Comparison of ENCODE assay signal across 8 mouse cellular contexts in genomic region chr9:64178610-64178973, GRCm38 (mm10). TPM values are rescaled to one million over a fixed set of nuclear protein-coding genes. Genes with fewer than 3 reads are reported as not detected.
DNase-seq lines count a peak whose midpoint lies in the region; ATAC-seq and TF ChIP-seq lines count a peak whose summit lies in the region.

No protein-coding gene starts in this region.

- H3K27me3 ChIP-seq in heart, embryonic 14.5 days (ENCODE audit: control insufficient read depth, insufficient read depth, low read length) = no peaks in the 10 kb centered on the region
- H3K27me3 ChIP-seq in Patski = no peaks in the 10 kb centered on the region
- H3K27me3 ChIP-seq in forebrain, embryonic 15.5 days = no peaks in the 10 kb centered on the region
- no peaks in the 10 kb centered on the region for H3K27me3 ChIP-seq in liver, embryonic 15.5 days
- H3K27me3 ChIP-seq in stomach, embryonic 16.5 days (ENCODE audit: control insufficient read depth, insufficient read depth, low read length) = no peaks in the 10 kb centered on the region

- H3K9me3 ChIP-seq in heart, embryonic 14.5 days (ENCODE audit: control insufficient read depth, low read length) = no peaks in the 10 kb centered on the region
- no peaks in the 10 kb centered on the region for H3K9me3 ChIP-seq in forebrain, embryonic 15.5 days
- no peaks in the 10 kb centered on the region for H3K9me3 ChIP-seq in liver, embryonic 15.5 days (replicated peaks)
- H3K9me3 ChIP-seq in stomach, embryonic 16.5 days (replicated peaks; ENCODE audit: control insufficient read depth, low read length) = no peaks in the 10 kb centered on the region

- TF ChIP-seq CTCF in Patski (IDR thresholded peaks at IDR 0.05) = peak; percentile 58

- ATAC-seq in heart, embryonic 14.5 days (ENCODE audit: insufficient number of reproducible peaks, insufficient read depth, low FRiP score, low read depth) = no peak
- no peak for ATAC-seq in Patski
- ATAC-seq in forebrain, embryonic 15.5 days (replicated peaks) = peak; percentile 53
- ATAC-seq in liver, embryonic 15.5 days (ENCODE audit: insufficient read depth) = peak; percentile 38; the same call in 1 of the 2 replicates
- ATAC-seq in stomach, embryonic 16.5 days (ENCODE audit: insufficient read depth, low FRiP score) = no peak

- peak overlapping the region; percentile 77 for H3K9ac ChIP-seq in heart, embryonic 14.5 days (ENCODE audit: low read length)
- H3K9ac ChIP-seq in forebrain, embryonic 15.5 days (replicated peaks) = no peak overlapping the region
- peak overlapping the region; percentile 75 for H3K9ac ChIP-seq in liver, embryonic 15.5 days
- H3K9ac ChIP-seq in stomach, embryonic 16.5 days (ENCODE audit: low read length) = peak overlapping the region; percentile 86

- POLR2A ChIA-PET in Patski (lab: Charles Lee) = interaction anchor here (0.7 to 1.1 kb wide), 3 partner anchors 74 to 95 kb away, joined by 3 to 9 read pairs (median 5); no protein-coding TSS in a partner anchor

- CTCF ChIA-PET in Patski (lab: Charles Lee) = interaction anchor here (0.7 to 3.7 kb wide), 12 partner anchors 8 to 102 kb away, joined by 3 to 22 read pairs (median 4); partner anchors contain the start of gene Map2k1

- DNase-seq in heart, postnatal 36 days = no peak
- DNase-seq in Patski (ENCODE audit: low read depth, low spot score) = no peak
- no peak for DNase-seq in thymus, postnatal 36 days
- no peak for DNase-seq in cerebellum, postnatal 25 days

- peak overlapping the region in 1 of 2 experiments; percentile 64; a peak in 2 of 4 replicates for H3K4me3 ChIP-seq in heart, embryonic 14.5 days (ENCODE audit: control insufficient read depth in 1 of 2, insufficient read depth in 1 of 2, low read depth in 1 of 2, low read length in 2 of 2)
- H3K4me3 ChIP-seq in forebrain, embryonic 15.5 days = peak overlapping the region; percentile 62
- peak overlapping the region; percentile 82 for H3K4me3 ChIP-seq in liver, embryonic 15.5 days (replicated peaks)
- peak overlapping the region; percentile 73 for H3K4me3 ChIP-seq in stomach, embryonic 16.5 days (replicated peaks; ENCODE audit: low read length)

- 31% methylated on average over 3 of the region's 3 CpGs for WGBS in heart, embryonic 14.5 days
- 33% methylated on average over 3 of the region's 3 CpGs for WGBS in forebrain, embryonic 15.5 days
- 36% methylated on average over 3 of the region's 3 CpGs for WGBS in liver, embryonic 15.5 days (ENCODE audit: insufficient replicate concordance)
- WGBS in stomach, embryonic 16.5 days = 31% methylated on average over 3 of the region's 3 CpGs

- in situ Hi-C loops in Patski (cut with MboI; ENCODE audit: low pct_unique_long_range_greater_than_20kb) = no loop called here

- H3K27ac ChIP-seq in heart, embryonic 14.5 days (replicated peaks in 1 of 2; ENCODE audit: control insufficient read depth in 1 of 2, insufficient read depth in 1 of 2, low read depth in 2 of 2, low read length in 2 of 2) = peak overlapping the region; percentile 81 to 89
- H3K27ac ChIP-seq in forebrain, embryonic 15.5 days (replicated peaks) = peak overlapping the region; percentile 89
- H3K27ac ChIP-seq in liver, embryonic 15.5 days (replicated peaks) = peak overlapping the region; percentile 84
- H3K27ac ChIP-seq in stomach, embryonic 16.5 days (ENCODE audit: low read length) = peak overlapping the region; percentile 91

- intact Hi-C loops in heart, postnatal 36 days (cut with DNase I) = loop anchor here (5.0 kb wide), 1 partner anchor 94 kb away; no protein-coding TSS in a partner anchor

- H3K4me1 ChIP-seq in heart, embryonic 14.5 days (ENCODE audit: control insufficient read depth in 2 of 2, insufficient read depth in 2 of 2, low read length in 2 of 2) = peaks cover 2 to 27% of the 10 kb centered on the region in 2 experiments; a peak in 3 of 4 replicates
- peaks cover 33% of the 10 kb centered on the region for H3K4me1 ChIP-seq in forebrain, embryonic 15.5 days
- peaks cover 43% of the 10 kb centered on the region for H3K4me1 ChIP-seq in liver, embryonic 15.5 days (replicated peaks)
- peaks cover 11% of the 10 kb centered on the region; the same call in 1 of the 2 replicates for H3K4me1 ChIP-seq in stomach, embryonic 16.5 days (ENCODE audit: control insufficient read depth, insufficient read depth, low read length)

- peak overlapping the region; percentile 75 for H3K4me2 ChIP-seq in heart, embryonic 14.5 days (ENCODE audit: low read length)
- peak overlapping the region; percentile 46 for H3K4me2 ChIP-seq in forebrain, embryonic 15.5 days (replicated peaks)
- H3K4me2 ChIP-seq in liver, embryonic 15.5 days = peak overlapping the region; percentile 79
- peak overlapping the region; percentile 55 for H3K4me2 ChIP-seq in stomach, embryonic 16.5 days (ENCODE audit: low read depth, low read length)

- peaks cover 76% of the 10 kb centered on the region for H3K36me3 ChIP-seq in heart, embryonic 14.5 days (ENCODE audit: control insufficient read depth, insufficient read depth, low read length)
- H3K36me3 ChIP-seq in forebrain, embryonic 15.5 days = peaks cover 64% of the 10 kb centered on the region
- peaks cover 73% of the 10 kb centered on the region for H3K36me3 ChIP-seq in liver, embryonic 15.5 days (replicated peaks)
- peaks cover 47% of the 10 kb centered on the region for H3K36me3 ChIP-seq in stomach, embryonic 16.5 days (ENCODE audit: control insufficient read depth, insufficient read depth, low read length)

RNA-seq across cellular contexts. Expression of gene Snapc5, which starts 0.5 kb away (rescaled TPM):
- 27.6 and 29.8 TPM in 2 replicates for polyA plus RNA-seq in heart, embryonic 14.5 days (2014; fragmentation: Nextera tagmentation; extraction: Ambion mirVana)
- total RNA-seq in heart, postnatal 36 days (2021) = 10 to 100 TPM; 21.8 to 22.6 TPM
- polyA plus RNA-seq in Patski (2021) = 23.8 TPM
- polyA plus RNA-seq in forebrain, embryonic 15.5 days (2015; fragmentation: Nextera tagmentation; extraction: Ambion mirVana) = 35.4 and 39.0 TPM in 2 replicates
- polyA plus RNA-seq in liver, embryonic 15.5 days (2015; fragmentation: Nextera tagmentation; extraction: Ambion mirVana) = 10.5 and 11.2 TPM in 2 replicates
- polyA plus RNA-seq in stomach, embryonic 16.5 days (2015; fragmentation: Nextera tagmentation; extraction: Ambion mirVana) = 30.7 and 33.7 TPM in 2 replicates

RNA-seq across cellular contexts. Expression of gene Rpl4, which starts 5.4 kb away (rescaled TPM):
- polyA plus RNA-seq in heart, embryonic 14.5 days (2014; fragmentation: Nextera tagmentation; extraction: Ambion mirVana) = 778 and 789 TPM in 2 replicates
- total RNA-seq in heart, postnatal 36 days (2021) = 100 to 1,000 TPM; 454 to 482 TPM
- polyA plus RNA-seq in Patski (2021) = 1,287 TPM
- polyA plus RNA-seq in forebrain, embryonic 15.5 days (2015; fragmentation: Nextera tagmentation; extraction: Ambion mirVana) = 734 and 758 TPM in 2 replicates
- 635 and 656 TPM in 2 replicates for polyA plus RNA-seq in liver, embryonic 15.5 days (2015; fragmentation: Nextera tagmentation; extraction: Ambion mirVana)
- 1,104 and 1,145 TPM in 2 replicates for polyA plus RNA-seq in stomach, embryonic 16.5 days (2015; fragmentation: Nextera tagmentation; extraction: Ambion mirVana)

RNA-seq across cellular contexts. Expression of gene Zwilch, which starts 5.7 kb away (rescaled TPM):
- 18.2 and 18.6 TPM in 2 replicates for polyA plus RNA-seq in heart, embryonic 14.5 days (2014; fragmentation: Nextera tagmentation; extraction: Ambion mirVana)
- total RNA-seq in heart, postnatal 36 days (2021) = under 1 TPM; 0.61 to 0.79 TPM
- 35.4 TPM for polyA plus RNA-seq in Patski (2021)
- polyA plus RNA-seq in forebrain, embryonic 15.5 days (2015; fragmentation: Nextera tagmentation; extraction: Ambion mirVana) = 8.8 and 11.7 TPM in 2 replicates
- polyA plus RNA-seq in liver, embryonic 15.5 days (2015; fragmentation: Nextera tagmentation; extraction: Ambion mirVana) = 13.1 and 13.2 TPM in 2 replicates
- 21.4 and 22.6 TPM in 2 replicates for polyA plus RNA-seq in stomach, embryonic 16.5 days (2015; fragmentation: Nextera tagmentation; extraction: Ambion mirVana)

RNA-seq across cellular contexts. Expression of gene Uchl4, which starts 56.4 kb away (rescaled TPM):
- polyA plus RNA-seq in heart, embryonic 14.5 days (2014; fragmentation: Nextera tagmentation; extraction: Ambion mirVana) = 1.8 and 2.8 TPM in 2 replicates
- total RNA-seq in heart, postnatal 36 days (2021) = 1 to 10 TPM; 1.8 to 3.1 TPM
- 10.3 TPM for polyA plus RNA-seq in Patski (2021)
- polyA plus RNA-seq in forebrain, embryonic 15.5 days (2015; fragmentation: Nextera tagmentation; extraction: Ambion mirVana) = 1.8 and 2.0 TPM in 2 replicates
- polyA plus RNA-seq in liver, embryonic 15.5 days (2015; fragmentation: Nextera tagmentation; extraction: Ambion mirVana) = 0.44 and 0.64 TPM in 2 replicates
- 2.8 and 3.6 TPM in 2 replicates for polyA plus RNA-seq in stomach, embryonic 16.5 days (2015; fragmentation: Nextera tagmentation; extraction: Ambion mirVana)

Comparison
In these comparisons a context has a peak if more than half of its experiments do, and no peak if none do; other contexts are left out.
1. ATAC-seq: peak in forebrain, embryonic 15.5 days (single experiment) and liver, embryonic 15.5 days (single experiment); none in heart, embryonic 14.5 days (single experiment), Patski (single experiment) and stomach, embryonic 16.5 days (single experiment).
2. Peak in every context shown above with its lines, with median percentiles within 50 percentile points of each other: H3K27ac ChIP-seq and H3K4me2 ChIP-seq.